ENCODE assay signal across 9 mouse cellular contexts in the genomic region with DNA sequence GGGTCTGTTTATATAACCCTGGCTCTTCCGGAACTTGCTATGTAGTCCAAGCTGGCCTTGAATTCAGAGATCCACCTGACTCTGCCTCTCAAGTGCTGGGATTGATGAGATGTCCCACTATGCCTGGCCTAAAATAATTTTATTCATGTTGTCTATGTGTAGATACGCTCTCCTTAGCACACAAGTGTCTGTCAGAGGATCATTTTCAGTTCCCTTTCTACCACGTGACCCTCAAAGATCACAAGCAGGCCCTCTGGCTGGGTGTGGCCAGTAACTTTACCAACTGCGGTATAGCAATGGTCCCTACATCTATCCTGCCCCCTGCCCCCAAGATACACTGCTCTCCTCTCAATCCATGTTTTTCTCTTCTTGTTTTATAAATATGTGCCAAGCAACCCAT. TPM values are rescaled to one million over a fixed set of nuclear protein-coding genes. Genes with fewer than 3 reads are reported as not detected.
A peak's percentile ranks its signal among the peaks of the same experiment; 100 is the strongest.
DNase-seq lines count a peak whose midpoint lies in the region; ATAC-seq lines count a peak whose summit lies in the region.
"Had no signal": no experiment of that assay in that cellular context is flagged by ENCODE, and none has a peak within 500 bp of the region (broad histone marks: within the 10 kb centered on the region; RNA-seq: fewer than 3 reads in every experiment).

No protein-coding gene starts in this region.

- H3K36me3 ChIP-seq in midbrain, embryonic 10.5 days: no peaks in the 10 kb centered on the region
- H3K36me3 ChIP-seq: embryonic facial prominence, embryonic 13.5 days had no signal

- 88% methylated on average over 4 of the region's 4 CpGs for WGBS in midbrain, embryonic 10.5 days

- no peaks in the 10 kb centered on the region for H3K4me1 ChIP-seq in midbrain, embryonic 10.5 days
- H3K4me1 ChIP-seq: embryonic facial prominence, embryonic 13.5 days had no signal

- H3K27ac ChIP-seq in midbrain, embryonic 10.5 days (replicated peaks): no peak overlapping the region
- H3K27ac ChIP-seq: embryonic facial prominence, embryonic 13.5 days had no signal

- no peaks in the 10 kb centered on the region for H3K9me3 ChIP-seq in midbrain, embryonic 10.5 days (replicated peaks)
- H3K9me3 ChIP-seq: embryonic facial prominence, embryonic 13.5 days had no signal

- H3K27me3 ChIP-seq in midbrain, embryonic 10.5 days (ENCODE audit: low read depth, poor library complexity, severe bottlenecking): no peaks in the 10 kb centered on the region
- H3K27me3 ChIP-seq: embryonic facial prominence, embryonic 13.5 days had no signal

- no peak overlapping the region for H3K4me3 ChIP-seq in midbrain, embryonic 10.5 days
- H3K4me3 ChIP-seq: embryonic facial prominence, embryonic 13.5 days had no signal

- peak; percentile 56 for ATAC-seq in CD4-positive, CD25-positive, alpha-beta regulatory T cell, adult 4 months
- no peak; the same call in 1 of the 2 replicates for ATAC-seq in megakaryocyte-erythroid progenitor cell, adult 5-6 weeks (replicated peaks; ENCODE audit: low FRiP score, low TSS enrichment, poor library complexity, severe bottlenecking)

- peak; percentile 8 for DNase-seq in cerebellum, adult 9-10 months
- no peak for DNase-seq in cerebellum, postnatal 25 days
- peak; percentile 76 for DNase-seq in induced T-regulatory cell, adult 2 months (ENCODE audit: low read depth)
- DNase-seq in lung, postnatal 4 days: peak; percentile 75 to 78
- peak; percentile 76 to 77 for DNase-seq in thymus, postnatal 36 days
- no peak for DNase-seq in midbrain, embryonic 10.5 days (ENCODE audit: low spot score)

RNA-seq across cellular contexts. Expression of a gene that starts 10.0 kb away (rescaled TPM):
- polyA plus RNA-seq in CD4-positive, CD25-positive, alpha-beta regulatory T cell, adult 4 months (2017; shearing (Covaris generic)): under 1 TPM; 0.26 to 0.47 TPM
- total RNA-seq in megakaryocyte-erythroid progenitor cell, adult 5-6 weeks (2014; fragmentation: Nextera tagmentation): 1.3 and 1.6 TPM in 2 replicates
- total RNA-seq in megakaryocyte-erythroid progenitor cell, adult 5-6 weeks (2017): 0.34 and 0.70 TPM in 2 replicates
- 0.14 and 0.23 TPM in 2 replicates for polyA plus RNA-seq in midbrain, embryonic 10.5 days (2016; fragmentation: Nextera tagmentation; extraction: Ambion mirVana)

Comparison
In these comparisons a context has a peak if more than half of its experiments do, and no peak if none do; other contexts are left out.
1. DNase-seq: peak in cerebellum, adult 9-10 months (single experiment), induced T-regulatory cell, adult 2 months (single experiment), lung, postnatal 4 days (2 of 2) and thymus, postnatal 36 days (2 of 2); none in cerebellum, postnatal 25 days (0 of 2) and midbrain, embryonic 10.5 days (single experiment).